Mouse (Mus musculus) liver, embryonic 12.5 days (tissue): ENCODE data around the gene C530008M17Rik. TPM values are rescaled to one million over a fixed set of nuclear protein-coding genes. Genes with fewer than 3 reads are reported as not detected.
"Not testable (repeated sequence)": the region's sequence is repeated elsewhere in the genome, so short reads cannot be mapped to it uniquely, and the experiment has no call there.

Experiments
- ATAC-seq: fragments of 200-750 bp; cut with Nextera tagmentation; 2 replicates; pipeline ENCODE4 v1.8.0; 2017; ENCODE audit warnings: moderate number of reproducible peaks, mild to moderate bottlenecking, moderate library complexity
- H3K27ac ChIP-seq: fragments of 300-500 bp; sonication (generic); 2 replicates; pipeline ENCODE4 v1.5.1; 2016; ENCODE audit warnings: mild to moderate bottlenecking
- H3K27me3 ChIP-seq: fragments of 300-500 bp; sonication (generic); replicated peaks from 2 replicates; pipeline ENCODE4 v1.6.1; 2016; ENCODE audit warnings: mild to moderate bottlenecking, moderate library complexity
- H3K36me3 ChIP-seq: fragments of 300-500 bp; sonication (generic); 2 replicates; pipeline ENCODE4 v1.6.1; 2016; ENCODE audit warnings: mild to moderate bottlenecking, moderate library complexity
- H3K4me1 ChIP-seq: fragments of 300-500 bp; sonication (generic); 2 replicates; pipeline ENCODE4 v1.6.1; 2016
- H3K4me2 ChIP-seq: fragments of 300-500 bp; sonication (generic); 2 replicates; pipeline ENCODE4 v1.6.1; 2016; ENCODE audit warnings: mild to moderate bottlenecking, moderate library complexity
- H3K4me3 ChIP-seq: fragments of 300-500 bp; sonication (generic); 2 replicates; pipeline ENCODE4 v1.5.1; 2016; ENCODE audit warnings: mild to moderate bottlenecking, moderate library complexity
- H3K9ac ChIP-seq: fragments of 300-500 bp; sonication (generic); 2 replicates; pipeline ENCODE4 v1.6.1; 2016; ENCODE audit warnings: mild to moderate bottlenecking, moderate library complexity
- H3K9me3 ChIP-seq: fragments of 300-500 bp; sonication (generic); replicated peaks from 2 replicates; pipeline ENCODE4 v1.6.1; 2016; ENCODE audit warnings: mild to moderate bottlenecking, moderate library complexity
- WGBS: fragments of 180-500 bp; shearing (Covaris S2); methylation state at CpG from one replicate; pipeline ENCODE4 v1.1.7; 2016; ENCODE audit not compliant: insufficient replicate concordance; 5-methylcytosine and 5-hydroxymethylcytosine counted together
- polyA plus RNA-seq: library from polyadenylated mRNA; unstranded; fragments of >200 nt; fragmentation: Nextera tagmentation; extraction: Ambion mirVana; gene quantifications from 2 replicates; pipeline ENCODE4 v1.2.1, GENCODE M21; 2016

The C530008M17Rik gene
- polyA plus RNA-seq, 1 experiment from 2014 or later = 12.2 TPM

DNA sequence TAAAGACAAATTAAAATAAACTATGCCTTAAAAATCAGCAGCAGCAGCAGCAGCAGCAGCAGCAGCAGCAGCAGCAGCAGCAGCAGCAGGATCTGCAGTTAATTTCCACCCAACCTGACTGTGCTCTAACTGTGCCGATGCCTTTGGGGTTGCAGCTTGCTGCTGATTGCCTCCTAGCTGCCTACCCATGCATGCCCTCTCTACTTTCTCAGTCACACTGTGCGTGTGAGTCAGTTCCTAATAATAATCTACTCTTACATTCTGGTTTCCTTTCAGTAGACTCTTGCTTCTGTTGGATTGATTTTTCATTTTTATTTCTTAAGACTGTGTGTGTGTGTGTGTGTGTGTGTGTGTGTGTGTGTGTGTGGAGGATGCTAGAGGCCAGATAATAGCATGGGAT, 236.8 kb downstream of the C530008M17Rik start:
- 76% methylated on average over 2 of the region's 2 CpGs for WGBS
- H3K36me3 ChIP-seq = peaks cover 87% of the 10 kb centered on the region
- ATAC-seq = no peak
- no peaks in the 10 kb centered on the region for H3K4me1 ChIP-seq
- no peaks in the 10 kb centered on the region for H3K27me3 ChIP-seq
- H3K9ac ChIP-seq = no peak overlapping the region
- no peak overlapping the region for H3K27ac ChIP-seq
- no peaks in the 10 kb centered on the region for H3K9me3 ChIP-seq
- no peak overlapping the region for H3K4me3 ChIP-seq
- no peak overlapping the region for H3K4me2 ChIP-seq

DNA sequence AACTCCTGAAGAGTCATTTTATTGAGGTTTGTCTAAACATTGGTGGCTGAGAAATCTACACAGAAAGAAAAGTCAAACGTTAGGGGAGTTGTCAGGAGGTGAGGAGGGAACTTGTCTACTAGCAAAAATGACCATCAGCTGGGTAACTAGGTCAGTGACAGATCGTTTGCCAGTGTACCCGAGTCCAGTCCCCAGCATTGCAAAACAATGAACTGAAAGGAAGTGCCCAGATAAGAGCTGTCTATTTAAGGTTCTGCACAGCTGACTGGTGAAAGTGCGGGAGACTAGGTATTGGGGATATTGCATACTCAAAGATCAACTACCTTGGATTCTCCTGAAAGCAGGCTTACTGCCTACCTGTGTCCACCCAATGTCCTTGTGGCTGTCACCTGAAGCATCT, 245.8 kb downstream of the C530008M17Rik start:
- Histone ChIP-seq H3K4me1 (peaks cover 21% of the 10 kb centered on the region), H3K27me3 (no peaks in the 10 kb centered on the region), H3K4me3 (no peak overlapping the region), H3K4me2 (no peak overlapping the region), H3K9me3 (no peaks in the 10 kb centered on the region), H3K9ac (no peak overlapping the region), H3K27ac (no peak overlapping the region), H3K36me3 (peaks cover 27% of the 10 kb centered on the region)
- no peak for ATAC-seq
- WGBS = 42% methylated on average over 4 of the region's 4 CpGs

DNA sequence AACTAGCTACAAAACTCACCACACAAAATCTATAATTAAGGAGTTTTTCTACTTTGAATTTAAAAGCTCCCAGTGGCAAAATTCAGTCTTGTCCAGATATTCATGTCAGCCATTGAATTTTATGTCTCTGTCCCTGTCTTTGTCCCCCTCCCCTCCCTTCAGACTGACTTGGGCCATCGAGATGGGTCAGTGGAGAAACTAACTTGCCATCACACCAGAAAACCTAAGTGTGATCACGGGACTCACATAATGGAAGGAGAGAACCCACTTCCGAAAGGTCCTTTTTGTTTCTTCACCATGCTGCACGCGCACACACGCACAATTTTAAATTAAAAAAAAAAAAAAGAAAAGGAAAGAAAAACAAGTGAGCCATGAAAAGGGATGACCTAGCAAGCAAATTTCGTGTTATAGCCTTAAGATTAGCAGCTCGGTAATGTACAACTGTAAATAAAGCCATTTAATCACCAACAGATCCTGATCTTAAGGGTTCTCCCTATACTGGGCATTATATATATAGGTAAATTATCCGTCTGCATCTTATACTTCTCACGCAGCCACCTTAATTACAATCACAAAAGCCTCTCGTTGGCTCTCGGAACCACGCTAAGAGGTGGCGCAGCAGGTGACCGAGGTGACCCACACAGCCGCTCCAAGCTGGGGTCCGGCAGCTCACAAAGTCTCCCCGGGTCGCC, 248.5 kb downstream of the C530008M17Rik start:
- H3K4me2 ChIP-seq = peak overlapping the region; percentile 88
- H3K36me3 ChIP-seq = peaks cover 17% of the 10 kb centered on the region
- peak; percentile 71 for ATAC-seq
- H3K27me3 ChIP-seq = no peaks in the 10 kb centered on the region
- no peaks in the 10 kb centered on the region for H3K9me3 ChIP-seq
- peak overlapping the region; percentile 82 for H3K4me3 ChIP-seq
- peaks cover 21% of the 10 kb centered on the region for H3K4me1 ChIP-seq
- peak overlapping the region; percentile 86 for H3K9ac ChIP-seq
- peak overlapping the region; percentile 91 for H3K27ac ChIP-seq
- 3% methylated on average over 19 of the region's 19 CpGs for WGBS

DNA sequence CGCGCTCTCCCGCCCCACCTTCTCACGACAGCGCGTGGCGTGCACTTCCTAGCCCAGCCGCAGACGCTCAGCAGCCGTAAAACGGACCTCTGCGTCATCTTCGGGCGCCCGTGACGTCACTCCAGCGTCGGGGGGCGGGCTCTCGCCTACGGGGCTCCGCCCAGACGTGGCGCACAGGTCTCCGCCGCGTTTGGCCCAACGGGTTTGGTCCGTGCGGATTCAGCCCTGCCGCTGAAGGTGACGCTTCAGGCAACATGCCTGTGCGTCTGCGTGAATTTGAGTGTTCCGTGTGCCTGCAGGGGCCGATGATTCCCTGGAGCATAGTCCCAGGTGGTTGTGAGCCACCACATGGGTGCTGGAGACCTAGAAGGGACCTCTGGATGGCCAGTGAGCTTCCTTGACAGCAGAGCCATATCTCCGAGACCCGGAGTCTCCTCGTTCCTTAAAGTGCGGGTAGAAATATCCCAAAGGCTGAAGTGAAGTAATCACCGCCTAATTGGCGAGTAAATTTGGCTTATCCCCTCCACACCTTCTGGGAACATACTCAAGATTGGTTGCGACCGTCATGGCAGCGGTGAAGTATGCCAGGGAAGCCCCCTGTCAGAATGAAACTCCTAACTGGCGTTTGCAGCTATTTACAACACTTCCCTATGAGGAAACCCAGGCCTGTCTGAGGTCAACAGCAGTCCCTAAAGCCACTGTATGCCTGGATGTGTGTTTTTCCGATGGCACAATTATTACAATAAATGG, 249.3 kb downstream of the C530008M17Rik start, which contains the start of gene Aasdh:
Aasdh (minus strand) TSS at position 110 of the 750 bp plus-strand sequence.
- Histone ChIP-seq H3K27me3 (no peaks in the 10 kb centered on the region), H3K4me3 (peak within 1 kb of the TSS; percentile 82), H3K4me1 (peaks cover 21% of the 10 kb centered on the region), H3K36me3 (peaks cover 17% of the 10 kb centered on the region), H3K4me2 (peak within 1 kb of the TSS; percentile 88), H3K9me3 (no peaks in the 10 kb centered on the region), H3K27ac (peak within 1 kb of the TSS; percentile 91), H3K9ac (peak within 1 kb of the TSS; percentile 86)
- WGBS = under 1% methylated on average over 47 of the region's 47 CpGs
- peak; percentile 96 for ATAC-seq

DNA sequence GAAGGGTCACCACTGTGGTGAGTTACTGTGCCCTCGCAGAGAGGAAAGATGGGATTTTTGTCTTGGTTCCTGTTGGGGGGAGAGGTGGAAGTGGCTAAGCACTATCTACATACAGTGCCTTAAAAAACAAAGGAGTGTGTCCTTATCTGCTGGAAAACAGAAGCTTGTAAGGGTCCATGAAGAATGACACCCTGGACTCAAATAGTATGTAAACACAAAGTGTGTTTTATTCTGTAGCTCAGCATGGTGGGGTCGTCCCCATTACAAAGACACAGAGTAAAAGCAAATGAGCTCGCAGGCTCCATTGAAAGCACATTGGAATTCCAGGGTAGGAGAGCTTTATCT, 249.8 kb downstream of the C530008M17Rik start:
- peak overlapping the region; percentile 88 for H3K4me2 ChIP-seq
- peaks cover 14% of the 10 kb centered on the region for H3K36me3 ChIP-seq
- H3K4me1 ChIP-seq = peaks cover 24% of the 10 kb centered on the region
- peak overlapping the region; percentile 86 for H3K9ac ChIP-seq
- H3K27ac ChIP-seq = peak overlapping the region; percentile 91
- peak overlapping the region; percentile 82 for H3K4me3 ChIP-seq
- no peaks in the 10 kb centered on the region for H3K27me3 ChIP-seq
- H3K9me3 ChIP-seq = no peaks in the 10 kb centered on the region
- WGBS = 21% methylated on average over 3 of the region's 3 CpGs
- 0 out of 2 replicates have a peak, but pooled peaks have one; percentile 1 for ATAC-seq

DNA sequence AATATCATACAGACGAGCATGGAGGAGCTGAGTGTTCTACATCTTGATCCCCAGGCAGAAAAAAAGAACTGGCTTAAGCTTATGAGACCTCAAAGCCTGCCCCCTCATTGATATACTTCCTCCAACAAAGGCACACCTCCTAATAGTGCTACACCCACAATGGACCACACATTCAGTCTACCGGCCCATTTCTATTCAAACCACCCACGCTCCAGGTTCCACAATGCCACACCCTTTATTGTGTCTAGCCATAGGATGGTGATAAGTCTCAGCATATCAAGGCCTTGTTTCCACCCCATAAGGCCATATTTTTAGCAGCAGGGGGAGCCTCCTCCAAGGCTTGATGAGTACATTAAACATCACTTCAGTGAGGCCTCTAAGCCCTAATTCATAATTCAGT, 254.5 kb downstream of the C530008M17Rik start:
- H3K4me2 ChIP-seq = no peak overlapping the region
- peaks cover 16% of the 10 kb centered on the region for H3K4me1 ChIP-seq
- H3K9me3 ChIP-seq = no peaks in the 10 kb centered on the region
- H3K4me3 ChIP-seq = no peak overlapping the region
- H3K27ac ChIP-seq = no peak overlapping the region
- peaks cover 45% of the 10 kb centered on the region for H3K36me3 ChIP-seq
- 58% methylated on average over 3 of the region's 3 CpGs for WGBS
- no peaks in the 10 kb centered on the region for H3K27me3 ChIP-seq
- no peak overlapping the region for H3K9ac ChIP-seq
- no peak for ATAC-seq

DNA sequence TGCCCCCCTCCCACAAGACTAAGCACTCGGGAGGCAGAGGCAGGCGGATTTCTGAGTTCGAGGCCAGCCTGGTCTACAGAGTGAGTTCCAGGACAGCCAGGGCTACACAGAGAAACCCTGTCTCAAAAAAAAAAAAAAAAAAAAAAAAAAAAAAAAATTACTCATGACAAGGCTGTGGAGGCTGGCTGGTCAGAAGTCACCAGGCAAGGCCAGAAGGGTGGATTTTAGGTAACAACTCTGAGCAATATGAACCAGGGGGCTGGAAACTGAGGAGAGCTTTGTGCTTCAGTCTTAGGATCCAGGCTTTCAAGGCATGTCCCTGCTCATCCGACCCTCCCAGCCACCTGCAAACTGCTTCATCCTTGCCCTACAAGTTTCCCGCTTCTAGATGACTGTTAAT, 256.2 kb downstream of the C530008M17Rik start:
- not testable (repeated sequence) for ATAC-seq, H3K9ac ChIP-seq, H3K27ac ChIP-seq, H3K9me3 ChIP-seq, H3K27me3 ChIP-seq, H3K4me2 ChIP-seq, H3K4me1 ChIP-seq, H3K4me3 ChIP-seq
- 87% methylated on average over 5 of the region's 5 CpGs for WGBS
- H3K36me3 ChIP-seq = peaks cover 56% of the 10 kb centered on the region

DNA sequence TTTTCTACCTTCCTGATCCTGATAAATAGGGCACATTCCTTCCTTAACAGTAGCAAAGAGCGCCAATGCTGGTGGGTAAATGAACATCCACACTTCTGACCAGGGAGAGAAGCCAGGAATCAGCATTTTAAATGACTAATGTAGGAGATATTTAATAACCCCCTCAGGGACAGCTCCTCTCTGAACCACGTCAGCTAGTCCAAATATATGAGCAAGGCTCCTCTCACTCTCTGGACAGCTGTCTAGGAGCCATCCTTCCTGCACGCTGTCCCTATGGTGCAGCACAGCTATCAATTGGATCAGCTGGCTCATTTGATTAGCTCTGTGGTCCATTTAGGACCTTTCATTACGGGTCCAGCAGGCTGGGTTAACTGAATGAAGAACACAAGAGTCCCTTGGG, 266.5 kb downstream of the C530008M17Rik start:
- H3K4me2 ChIP-seq = no peak overlapping the region
- H3K27ac ChIP-seq = no peak overlapping the region
- whole genome bisulfite sequencing = 88% methylated on average over 4 of the region's 4 CpGs
- H3K4me3 ChIP-seq = no peak overlapping the region
- H3K27me3 ChIP-seq = no peaks in the 10 kb centered on the region
- no peak for ATAC-seq
- no peaks in the 10 kb centered on the region for H3K4me1 ChIP-seq
- H3K9ac ChIP-seq = no peak overlapping the region
- H3K9me3 ChIP-seq = no peaks in the 10 kb centered on the region
- peaks cover 99% of the 10 kb centered on the region for H3K36me3 ChIP-seq

Other genes starting within 250 kb of the C530008M17Rik start
- gene Gm7271, start 172.5 kb upstream of the C530008M17Rik start, polyA plus RNA-seq = not detected in 2 replicates
- gene Exoc1, start 127.2 kb upstream of the C530008M17Rik start, polyA plus RNA-seq = 16.3 and 19.0 TPM in 2 replicates
- gene Cep135, start 67.8 kb upstream of the C530008M17Rik start, polyA plus RNA-seq = 6.1 and 6.5 TPM in 2 replicates
- gene Aasdh, start 249.0 kb downstream of the C530008M17Rik start, polyA plus RNA-seq = 12.5 and 13.0 TPM in 2 replicates